Mouse (Mus musculus): ENCODE measurements around the gene Tuba1a. TPM values are rescaled to one million over a fixed set of nuclear protein-coding genes. Genes with fewer than 3 reads are reported as not detected.
"Not testable (repeated sequence)": the region's sequence is repeated elsewhere in the genome, so short reads cannot be mapped to it uniquely, and the experiment has no call there.

The Tuba1a gene
- polyA plus RNA-seq, 1 experiment from 2014 or later, result 1,001 TPM

- WGBS, result 8% methylated on average over 8 of the region's 9 CpGs
- not testable (repeated sequence) for H3K9me3 ChIP-seq (replicated peaks; ENCODE audit: control insufficient read depth, low read length); ATAC-seq (ENCODE audit: insufficient read depth, low FRiP score); H3K4me1 ChIP-seq (ENCODE audit: control insufficient read depth, insufficient read depth, low read length); H3K27me3 ChIP-seq (ENCODE audit: control insufficient read depth, insufficient read depth, low read length); H3K36me3 ChIP-seq (ENCODE audit: control insufficient read depth, insufficient read depth, low read length)
- peak overlapping the region; percentile 94 for H3K9ac ChIP-seq (ENCODE audit: low read length)
- H3K27ac ChIP-seq (ENCODE audit: low read length), result peak overlapping the region; percentile 99
- peak overlapping the region; percentile 98 for H3K4me2 ChIP-seq (ENCODE audit: low read depth, low read length)
- H3K4me3 ChIP-seq (replicated peaks; ENCODE audit: low read length), result peak overlapping the region; percentile 81
Measured at GRCm38 (mm10) chr15:98933004-98933671, 20.4 kb downstream of the Tuba1a start.

GRCm38 (mm10) chr15:98930998-98931397 lies 22.5 kb downstream of the Tuba1a start:
- H3K9me3 ChIP-seq (replicated peaks; ENCODE audit: control insufficient read depth, low read length), result no peaks in the 10 kb centered on the region
- no peaks in the 10 kb centered on the region for H3K27me3 ChIP-seq (ENCODE audit: control insufficient read depth, insufficient read depth, low read length)
- H3K27ac ChIP-seq (ENCODE audit: low read length), result no peak overlapping the region
- H3K36me3 ChIP-seq (ENCODE audit: control insufficient read depth, insufficient read depth, low read length), result 0 out of 2 replicates have a peak, but pooled peaks cover 6% of the 10 kb centered on the region
- H3K4me2 ChIP-seq (ENCODE audit: low read depth, low read length), result no peak overlapping the region
- WGBS, result 77% methylated on average over 3 of the region's 3 CpGs
- ATAC-seq (ENCODE audit: insufficient read depth, low FRiP score), result no peak
- no peak overlapping the region for H3K9ac ChIP-seq (ENCODE audit: low read length)
- no peak overlapping the region for H3K4me3 ChIP-seq (replicated peaks; ENCODE audit: low read length)
- H3K4me1 ChIP-seq (ENCODE audit: control insufficient read depth, insufficient read depth, low read length), result peaks cover 8% of the 10 kb centered on the region

- peaks cover 2% of the 10 kb centered on the region for H3K4me1 ChIP-seq (ENCODE audit: control insufficient read depth, insufficient read depth, low read length)
- H3K27ac ChIP-seq (ENCODE audit: low read length), result no peak overlapping the region; the same call in 1 of the 2 replicates
- 0 out of 2 replicates have a peak, but pooled peaks cover 6% of the 10 kb centered on the region for H3K36me3 ChIP-seq (ENCODE audit: control insufficient read depth, insufficient read depth, low read length)
- no peak overlapping the region for H3K4me3 ChIP-seq (replicated peaks; ENCODE audit: low read length)
- H3K27me3 ChIP-seq (ENCODE audit: control insufficient read depth, insufficient read depth, low read length), result no peaks in the 10 kb centered on the region
- H3K4me2 ChIP-seq (ENCODE audit: low read depth, low read length), result no peak overlapping the region
- no peak for ATAC-seq (ENCODE audit: insufficient read depth, low FRiP score)
- 43% methylated on average over 8 of the region's 8 CpGs for WGBS
- no peaks in the 10 kb centered on the region for H3K9me3 ChIP-seq (replicated peaks; ENCODE audit: control insufficient read depth, low read length)
- no peak overlapping the region for H3K9ac ChIP-seq (ENCODE audit: low read length)
Measured at GRCm38 (mm10) chr15:98930017-98930734, 23.3 kb downstream of the Tuba1a start.

GRCm38 (mm10) chr15:98928598-98929240 lies 24.8 kb downstream of the Tuba1a start:
- Histone ChIP-seq H3K9me3 (replicated peaks; ENCODE audit: control insufficient read depth, low read length) (no peaks in the 10 kb centered on the region), H3K9ac (ENCODE audit: low read length) (no peak overlapping the region; the same call in 1 of the 2 replicates), H3K4me3 (replicated peaks; ENCODE audit: low read length) (no peak overlapping the region), H3K27me3 (ENCODE audit: control insufficient read depth, insufficient read depth, low read length) (no peaks in the 10 kb centered on the region), H3K4me2 (ENCODE audit: low read depth, low read length) (peak overlapping the region; percentile 32; the same call in 1 of the 2 replicates), H3K4me1 (ENCODE audit: control insufficient read depth, insufficient read depth, low read length) (no peaks in the 10 kb centered on the region; the same call in 1 of the 2 replicates), H3K36me3 (ENCODE audit: control insufficient read depth, insufficient read depth, low read length) (0 out of 2 replicates have a peak, but pooled peaks cover 6% of the 10 kb centered on the region), H3K27ac (ENCODE audit: low read length) (no peak overlapping the region)
- 14% methylated on average over 13 of the region's 13 CpGs for WGBS
- ATAC-seq (ENCODE audit: insufficient read depth, low FRiP score), result peak; percentile 71; the same call in 1 of the 2 replicates

GRCm38 (mm10) chr15:98927566-98927965 lies 25.9 kb downstream of the Tuba1a start:
- no peak overlapping the region for H3K4me3 ChIP-seq (replicated peaks; ENCODE audit: low read length)
- no peaks in the 10 kb centered on the region for H3K9me3 ChIP-seq (replicated peaks; ENCODE audit: control insufficient read depth, low read length)
- no peak overlapping the region for H3K27ac ChIP-seq (ENCODE audit: low read length)
- 72% methylated on average over 5 of the region's 5 CpGs for WGBS
- 0 out of 2 replicates have a peak, but pooled peaks cover 6% of the 10 kb centered on the region for H3K36me3 ChIP-seq (ENCODE audit: control insufficient read depth, insufficient read depth, low read length)
- H3K4me1 ChIP-seq (ENCODE audit: control insufficient read depth, insufficient read depth, low read length), result no peaks in the 10 kb centered on the region
- no peaks in the 10 kb centered on the region for H3K27me3 ChIP-seq (ENCODE audit: control insufficient read depth, insufficient read depth, low read length)
- ATAC-seq (ENCODE audit: insufficient read depth, low FRiP score), result no peak
- no peak overlapping the region for H3K4me2 ChIP-seq (ENCODE audit: low read depth, low read length)
- H3K9ac ChIP-seq (ENCODE audit: low read length), result no peak overlapping the region

GRCm38 (mm10) chr15:98924682-98925081 lies 28.8 kb downstream of the Tuba1a start:
- no peak for ATAC-seq (ENCODE audit: insufficient read depth, low FRiP score)
- 59% methylated on average over 3 of the region's 3 CpGs for WGBS
- Histone ChIP-seq H3K9me3 (replicated peaks; ENCODE audit: control insufficient read depth, low read length) (no peaks in the 10 kb centered on the region), H3K4me1 (ENCODE audit: control insufficient read depth, insufficient read depth, low read length) (no peaks in the 10 kb centered on the region), H3K4me2 (ENCODE audit: low read depth, low read length) (no peak overlapping the region), H3K27me3 (ENCODE audit: control insufficient read depth, insufficient read depth, low read length) (no peaks in the 10 kb centered on the region), H3K9ac (ENCODE audit: low read length) (no peak overlapping the region), H3K4me3 (replicated peaks; ENCODE audit: low read length) (no peak overlapping the region), H3K27ac (ENCODE audit: low read length) (no peak overlapping the region), H3K36me3 (ENCODE audit: control insufficient read depth, insufficient read depth, low read length) (no peaks in the 10 kb centered on the region)

- no peak overlapping the region for H3K27ac ChIP-seq (ENCODE audit: low read length)
- no peak overlapping the region for H3K9ac ChIP-seq (ENCODE audit: low read length)
- H3K27me3 ChIP-seq (ENCODE audit: control insufficient read depth, insufficient read depth, low read length), result no peaks in the 10 kb centered on the region
- WGBS, result 85% methylated on average over 2 of the region's 2 CpGs
- no peak for ATAC-seq (ENCODE audit: insufficient read depth, low FRiP score)
- H3K36me3 ChIP-seq (ENCODE audit: control insufficient read depth, insufficient read depth, low read length), result no peaks in the 10 kb centered on the region
- no peak overlapping the region for H3K4me2 ChIP-seq (ENCODE audit: low read depth, low read length)
- H3K4me1 ChIP-seq (ENCODE audit: control insufficient read depth, insufficient read depth, low read length), result no peaks in the 10 kb centered on the region
- no peaks in the 10 kb centered on the region for H3K9me3 ChIP-seq (replicated peaks; ENCODE audit: control insufficient read depth, low read length)
- H3K4me3 ChIP-seq (replicated peaks; ENCODE audit: low read length), result no peak overlapping the region
Measured at GRCm38 (mm10) chr15:98923031-98923537, 30.4 kb downstream of the Tuba1a start.

GRCm38 (mm10) chr15:98922581-98922980 lies 30.9 kb downstream of the Tuba1a start:
- Histone ChIP-seq H3K36me3 (ENCODE audit: control insufficient read depth, insufficient read depth, low read length) (no peaks in the 10 kb centered on the region), H3K27me3 (ENCODE audit: control insufficient read depth, insufficient read depth, low read length) (no peaks in the 10 kb centered on the region), H3K4me3 (replicated peaks; ENCODE audit: low read length) (no peak overlapping the region), H3K9ac (ENCODE audit: low read length) (no peak overlapping the region), H3K27ac (ENCODE audit: low read length) (peak overlapping the region; percentile 1; the same call in 1 of the 2 replicates), H3K9me3 (replicated peaks; ENCODE audit: control insufficient read depth, low read length) (no peaks in the 10 kb centered on the region), H3K4me1 (ENCODE audit: control insufficient read depth, insufficient read depth, low read length) (no peaks in the 10 kb centered on the region), H3K4me2 (ENCODE audit: low read depth, low read length) (no peak overlapping the region)
- no peak for ATAC-seq (ENCODE audit: insufficient read depth, low FRiP score)
- WGBS, result 46% methylated on average over 3 of the region's 3 CpGs

GRCm38 (mm10) chr15:98921510-98921909 lies 32.0 kb downstream of the Tuba1a start:
- H3K4me3 ChIP-seq (replicated peaks; ENCODE audit: low read length), result no peak overlapping the region
- no peak overlapping the region for H3K4me2 ChIP-seq (ENCODE audit: low read depth, low read length)
- no peak overlapping the region for H3K9ac ChIP-seq (ENCODE audit: low read length)
- no peaks in the 10 kb centered on the region for H3K36me3 ChIP-seq (ENCODE audit: control insufficient read depth, insufficient read depth, low read length)
- peaks cover 4% of the 10 kb centered on the region for H3K4me1 ChIP-seq (ENCODE audit: control insufficient read depth, insufficient read depth, low read length)
- no peaks in the 10 kb centered on the region for H3K27me3 ChIP-seq (ENCODE audit: control insufficient read depth, insufficient read depth, low read length)
- WGBS, result 89% methylated on average over 5 of the region's 5 CpGs
- H3K27ac ChIP-seq (ENCODE audit: low read length), result no peak overlapping the region
- ATAC-seq (ENCODE audit: insufficient read depth, low FRiP score), result no peak
- H3K9me3 ChIP-seq (replicated peaks; ENCODE audit: control insufficient read depth, low read length), result no peaks in the 10 kb centered on the region

Measured in stomach, embryonic 16.5 days (tissue).